Mouse (Mus musculus): ENCODE data around the gene Ccn1. TPM values are rescaled to one million over a fixed set of nuclear protein-coding genes. Genes with fewer than 3 reads are reported as not detected.
A peak's percentile ranks its signal among the peaks of the same experiment; 100 is the strongest.

Ccn1 gene
- polyA plus RNA-seq, 1 experiment from 2014 or later: 42.6 TPM

DNA sequence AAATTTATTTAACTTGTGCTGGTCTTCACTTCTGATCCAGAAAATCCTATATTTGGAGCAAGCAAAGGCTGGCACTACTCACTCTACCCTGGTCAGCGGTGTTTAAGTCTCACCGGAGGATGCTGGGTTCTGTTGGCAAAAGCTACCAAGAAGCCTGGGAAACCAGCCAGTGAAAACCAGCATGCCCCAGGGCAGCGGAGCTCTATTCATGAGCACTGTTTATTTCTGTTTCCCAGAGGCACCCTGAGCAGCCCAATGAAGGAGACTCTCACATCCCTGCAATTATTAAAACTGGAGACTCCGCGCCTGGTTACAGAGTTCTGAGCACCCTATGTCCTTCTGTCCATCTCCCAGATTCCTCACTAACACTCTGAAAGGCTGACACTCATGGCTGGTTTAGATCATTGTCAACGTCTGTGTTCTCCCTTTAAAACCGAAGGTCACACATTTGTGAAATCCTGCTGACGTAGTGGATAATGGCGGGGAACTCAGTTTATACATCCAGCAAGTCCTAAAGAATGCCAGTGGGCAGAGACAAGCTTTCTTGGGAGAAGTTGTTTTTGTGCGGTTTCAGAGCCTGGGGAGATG, 31.7 kb upstream of the Ccn1 start:
- ATAC-seq (ENCODE audit: low read depth): peak; percentile 75
- H3K9ac ChIP-seq (ENCODE audit: low read depth, low read length): no peak overlapping the region
- H3K4me2 ChIP-seq (ENCODE audit: low read depth, low read length): peak overlapping the region; percentile 26; the same call in 1 of the 2 replicates
- H3K36me3 ChIP-seq (ENCODE audit: control insufficient read depth, insufficient read depth, low read length): no peaks in the 10 kb centered on the region
- H3K9me3 ChIP-seq (ENCODE audit: control insufficient read depth, low read length): no peaks in the 10 kb centered on the region
- H3K4me1 ChIP-seq (ENCODE audit: control insufficient read depth, insufficient read depth, low read length): peaks cover 12% of the 10 kb centered on the region
- 54% methylated on average over 10 of the region's 10 CpGs for WGBS
- no peaks in the 10 kb centered on the region for H3K27me3 ChIP-seq (replicated peaks; ENCODE audit: control insufficient read depth, insufficient read depth, low read length)
- peak overlapping the region; percentile 63 for H3K27ac ChIP-seq (replicated peaks; ENCODE audit: low read depth, low read length)
- peak; percentile 74 for DNase-seq (ENCODE audit: low spot score)
- no peak overlapping the region for H3K4me3 ChIP-seq (ENCODE audit: low read depth, low read length)

DNA sequence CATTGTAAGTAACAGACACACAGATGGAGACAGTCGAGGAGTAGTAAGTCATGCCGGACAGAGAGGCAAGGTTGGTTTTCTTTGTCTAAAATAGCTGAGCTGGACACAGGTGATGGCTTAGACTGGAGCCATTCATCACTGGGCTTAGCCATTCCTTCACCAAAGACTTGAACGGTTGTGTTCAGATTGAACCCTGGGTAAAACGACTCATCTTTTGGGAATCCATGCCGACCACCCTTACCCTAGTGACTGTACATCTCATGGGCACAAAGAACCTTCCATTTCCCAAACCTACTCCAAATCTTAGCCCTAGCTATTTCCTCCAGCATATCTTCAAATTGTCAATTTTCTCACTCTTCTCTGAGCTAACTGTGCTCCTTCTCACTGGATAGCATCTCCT, 30.9 kb upstream of the Ccn1 start:
- Histone ChIP-seq H3K9me3 (ENCODE audit: control insufficient read depth, low read length) (no peaks in the 10 kb centered on the region), H3K36me3 (ENCODE audit: control insufficient read depth, insufficient read depth, low read length) (no peaks in the 10 kb centered on the region)

DNA sequence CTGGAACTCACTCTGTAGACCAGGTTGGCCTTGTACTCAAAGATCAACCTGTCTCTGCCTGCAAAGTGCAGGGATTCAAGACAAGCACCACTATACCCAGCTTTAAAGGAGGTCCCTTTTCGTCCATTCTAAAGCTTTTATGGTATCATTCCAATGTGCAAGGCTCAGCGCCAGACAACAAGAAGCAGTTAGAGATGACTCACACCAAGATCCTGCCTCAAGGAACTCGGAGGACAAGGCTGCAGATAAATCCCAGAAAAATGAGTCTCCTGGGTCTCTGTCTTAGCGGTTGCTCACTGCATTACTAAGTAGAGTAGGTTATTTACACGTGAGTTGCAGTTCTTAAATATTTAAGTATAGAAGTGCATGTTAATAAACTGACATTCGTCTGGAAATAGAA, 26.4 kb upstream of the Ccn1 start:
- Histone ChIP-seq H3K27ac (replicated peaks; ENCODE audit: low read depth, low read length) (no peak overlapping the region), H3K36me3 (ENCODE audit: control insufficient read depth, insufficient read depth, low read length) (no peaks in the 10 kb centered on the region), H3K4me3 (ENCODE audit: low read depth, low read length) (no peak overlapping the region), H3K4me2 (ENCODE audit: low read depth, low read length) (no peak overlapping the region), H3K9me3 (ENCODE audit: control insufficient read depth, low read length) (no peaks in the 10 kb centered on the region), H3K27me3 (replicated peaks; ENCODE audit: control insufficient read depth, insufficient read depth, low read length) (no peaks in the 10 kb centered on the region), H3K9ac (ENCODE audit: low read depth, low read length) (no peak overlapping the region), H3K4me1 (ENCODE audit: control insufficient read depth, insufficient read depth, low read length) (no peaks in the 10 kb centered on the region)
- no peak for DNase-seq (ENCODE audit: low spot score)
- no peak for ATAC-seq (ENCODE audit: low read depth)
- WGBS: 82% methylated on average over 6 of the region's 6 CpGs

More for the DNA sequence above, 30.9 kb upstream of the Ccn1 start:
- no peak overlapping the region for H3K9ac ChIP-seq (ENCODE audit: low read depth, low read length)
- 0 out of 2 replicates have a peak overlapping the region, but pooled peaks have one; percentile 63 for H3K27ac ChIP-seq (replicated peaks; ENCODE audit: low read depth, low read length)
- ATAC-seq (ENCODE audit: low read depth): no peak
- WGBS: 94% methylated on average over 5 of the region's 5 CpGs
- peaks cover 12% of the 10 kb centered on the region for H3K4me1 ChIP-seq (ENCODE audit: control insufficient read depth, insufficient read depth, low read length)
- H3K4me3 ChIP-seq (ENCODE audit: low read depth, low read length): no peak overlapping the region
- DNase-seq (ENCODE audit: low spot score): no peak
- H3K27me3 ChIP-seq (replicated peaks; ENCODE audit: control insufficient read depth, insufficient read depth, low read length): no peaks in the 10 kb centered on the region
- no peak overlapping the region for H3K4me2 ChIP-seq (ENCODE audit: low read depth, low read length)

DNA sequence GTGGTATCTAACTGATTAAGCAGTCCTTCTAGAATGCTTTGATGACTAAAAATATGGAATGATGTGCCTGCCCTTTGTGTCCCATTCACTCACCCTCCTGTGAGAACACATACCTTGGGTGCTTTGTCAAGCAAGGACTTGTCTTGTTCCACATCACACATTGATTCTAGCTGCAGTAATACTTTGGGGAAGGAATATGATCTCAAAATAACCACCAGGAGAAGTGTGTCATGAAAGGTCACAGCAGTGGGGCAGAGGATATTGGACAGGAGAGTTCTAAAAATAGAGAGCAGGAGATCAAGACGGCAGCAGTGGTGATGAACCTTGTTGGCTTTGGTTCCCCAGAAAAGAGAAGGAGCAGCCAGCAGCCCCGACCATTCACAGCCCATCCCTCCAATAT, 25.0 kb upstream of the Ccn1 start:
- 38% methylated on average over 2 of the region's 2 CpGs for WGBS
- Histone ChIP-seq H3K4me3 (ENCODE audit: low read depth, low read length) (no peak overlapping the region), H3K36me3 (ENCODE audit: control insufficient read depth, insufficient read depth, low read length) (no peaks in the 10 kb centered on the region), H3K9ac (ENCODE audit: low read depth, low read length) (no peak overlapping the region), H3K27me3 (replicated peaks; ENCODE audit: control insufficient read depth, insufficient read depth, low read length) (no peaks in the 10 kb centered on the region), H3K27ac (replicated peaks; ENCODE audit: low read depth, low read length) (no peak overlapping the region), H3K4me2 (ENCODE audit: low read depth, low read length) (no peak overlapping the region), H3K9me3 (ENCODE audit: control insufficient read depth, low read length) (no peaks in the 10 kb centered on the region), H3K4me1 (ENCODE audit: control insufficient read depth, insufficient read depth, low read length) (no peaks in the 10 kb centered on the region)
- ATAC-seq (ENCODE audit: low read depth) (no peak), DNase-seq (ENCODE audit: low spot score) (no peak)

DNA sequence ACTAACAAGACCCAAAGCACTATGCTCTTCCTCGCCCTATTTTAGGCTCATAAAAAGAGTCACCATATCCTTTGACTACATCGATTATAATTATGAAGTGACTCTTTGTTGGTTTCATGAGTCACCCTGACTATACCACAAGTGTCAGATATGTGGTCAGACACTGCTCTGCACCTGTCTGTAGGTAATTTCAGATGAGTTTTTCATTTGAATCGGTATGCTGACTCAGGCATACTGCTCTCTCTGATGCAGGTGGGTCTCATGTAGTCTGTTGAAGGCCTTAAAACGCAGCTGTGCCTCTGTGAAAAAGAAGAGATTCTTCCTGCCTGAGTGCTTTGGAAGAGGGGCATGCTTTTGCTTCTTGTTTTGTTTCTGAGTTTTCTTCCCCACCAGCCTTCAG, 16.6 kb upstream of the Ccn1 start:
- Histone ChIP-seq H3K27ac (replicated peaks; ENCODE audit: low read depth, low read length) (no peak overlapping the region), H3K36me3 (ENCODE audit: control insufficient read depth, insufficient read depth, low read length) (no peaks in the 10 kb centered on the region), H3K27me3 (replicated peaks; ENCODE audit: control insufficient read depth, insufficient read depth, low read length) (no peaks in the 10 kb centered on the region), H3K9ac (ENCODE audit: low read depth, low read length) (no peak overlapping the region), H3K9me3 (ENCODE audit: control insufficient read depth, low read length) (no peaks in the 10 kb centered on the region), H3K4me3 (ENCODE audit: low read depth, low read length) (no peak overlapping the region), H3K4me2 (ENCODE audit: low read depth, low read length) (no peak overlapping the region), H3K4me1 (ENCODE audit: control insufficient read depth, insufficient read depth, low read length) (no peaks in the 10 kb centered on the region)
- 86% methylated on average over 4 of the region's 4 CpGs for WGBS
- no peak for ATAC-seq (ENCODE audit: low read depth)
- no peak for DNase-seq (ENCODE audit: low spot score)

DNA sequence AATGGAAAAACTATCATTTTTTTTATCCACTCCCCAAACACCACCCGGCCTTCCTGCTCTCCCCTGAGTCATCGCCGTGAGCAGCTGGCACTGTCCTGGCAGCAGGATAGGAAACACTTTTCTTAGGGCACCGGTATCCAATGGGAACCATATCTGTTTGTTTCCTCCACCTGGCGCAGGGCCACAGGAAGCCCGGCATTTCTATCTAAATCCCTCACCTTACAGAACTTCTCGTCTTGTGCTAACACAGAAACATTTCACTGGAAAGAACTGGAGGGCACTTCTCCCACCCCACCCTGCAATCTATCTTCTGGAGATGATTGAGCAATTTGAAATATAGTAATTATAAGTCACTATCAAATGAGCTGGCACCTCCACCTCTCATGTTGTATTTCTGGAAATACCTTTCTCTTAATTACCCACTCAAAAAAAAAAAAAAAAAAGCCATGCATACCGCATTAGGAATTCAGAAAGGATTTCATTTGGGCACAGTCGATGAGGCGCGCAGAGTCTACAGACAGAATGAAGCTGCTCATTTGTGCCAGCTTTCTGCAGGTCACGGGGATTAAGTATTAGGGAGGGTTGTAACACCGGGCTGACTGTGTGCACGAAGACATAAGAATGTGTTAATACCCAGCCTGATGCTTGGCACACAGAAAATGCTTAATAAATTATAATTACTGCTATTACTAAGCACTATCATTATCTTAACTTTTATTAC, 7.4 kb upstream of the Ccn1 start:
- H3K36me3 ChIP-seq (ENCODE audit: control insufficient read depth, insufficient read depth, low read length): no peaks in the 10 kb centered on the region; the same call in 1 of the 2 replicates
- H3K4me1 ChIP-seq (ENCODE audit: control insufficient read depth, insufficient read depth, low read length): peaks cover 19% of the 10 kb centered on the region
- ATAC-seq (ENCODE audit: low read depth) (no peak), DNase-seq (ENCODE audit: low spot score) (no peak)
- H3K27ac ChIP-seq (replicated peaks; ENCODE audit: low read depth, low read length): no peak overlapping the region
- H3K27me3 ChIP-seq (replicated peaks; ENCODE audit: control insufficient read depth, insufficient read depth, low read length): no peaks in the 10 kb centered on the region
- H3K4me2 ChIP-seq (ENCODE audit: low read depth, low read length): no peak overlapping the region
- no peak overlapping the region for H3K9ac ChIP-seq (ENCODE audit: low read depth, low read length)
- no peaks in the 10 kb centered on the region for H3K9me3 ChIP-seq (ENCODE audit: control insufficient read depth, low read length)
- H3K4me3 ChIP-seq (ENCODE audit: low read depth, low read length): no peak overlapping the region
- WGBS: 66% methylated on average over 14 of the region's 14 CpGs

DNA sequence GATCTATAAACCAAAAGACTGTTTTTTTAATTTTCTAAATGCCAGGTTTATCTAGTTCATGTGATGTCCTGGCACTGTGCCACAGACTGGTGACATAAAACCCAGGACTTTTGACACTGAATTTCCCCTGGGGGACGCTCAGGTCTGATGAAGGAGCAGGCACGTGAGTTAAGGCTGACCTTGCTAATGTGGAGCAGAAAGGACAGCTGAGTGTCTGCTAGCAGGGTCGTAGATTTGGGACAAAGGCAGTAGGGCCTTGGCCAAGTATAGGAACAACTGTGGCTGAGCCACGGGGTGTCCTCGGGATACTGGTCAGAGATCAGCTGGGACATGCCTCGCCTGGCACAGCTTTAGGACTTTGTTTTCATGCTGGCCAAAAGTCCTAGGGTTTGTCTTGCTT, 5.2 kb upstream of the Ccn1 start:
- H3K27ac ChIP-seq (replicated peaks; ENCODE audit: low read depth, low read length): no peak overlapping the region
- H3K27me3 ChIP-seq (replicated peaks; ENCODE audit: control insufficient read depth, insufficient read depth, low read length): no peaks in the 10 kb centered on the region
- no peak overlapping the region for H3K4me3 ChIP-seq (ENCODE audit: low read depth, low read length)
- H3K4me2 ChIP-seq (ENCODE audit: low read depth, low read length): no peak overlapping the region
- no peaks in the 10 kb centered on the region for H3K9me3 ChIP-seq (ENCODE audit: control insufficient read depth, low read length)
- no peak overlapping the region for H3K9ac ChIP-seq (ENCODE audit: low read depth, low read length)
- no peaks in the 10 kb centered on the region; the same call in 1 of the 2 replicates for H3K36me3 ChIP-seq (ENCODE audit: control insufficient read depth, insufficient read depth, low read length)
- H3K4me1 ChIP-seq (ENCODE audit: control insufficient read depth, insufficient read depth, low read length): peaks cover 29% of the 10 kb centered on the region
- DNase-seq (ENCODE audit: low spot score): no peak
- no peak for ATAC-seq (ENCODE audit: low read depth)
- 75% methylated on average over 6 of the region's 6 CpGs for WGBS

DNA sequence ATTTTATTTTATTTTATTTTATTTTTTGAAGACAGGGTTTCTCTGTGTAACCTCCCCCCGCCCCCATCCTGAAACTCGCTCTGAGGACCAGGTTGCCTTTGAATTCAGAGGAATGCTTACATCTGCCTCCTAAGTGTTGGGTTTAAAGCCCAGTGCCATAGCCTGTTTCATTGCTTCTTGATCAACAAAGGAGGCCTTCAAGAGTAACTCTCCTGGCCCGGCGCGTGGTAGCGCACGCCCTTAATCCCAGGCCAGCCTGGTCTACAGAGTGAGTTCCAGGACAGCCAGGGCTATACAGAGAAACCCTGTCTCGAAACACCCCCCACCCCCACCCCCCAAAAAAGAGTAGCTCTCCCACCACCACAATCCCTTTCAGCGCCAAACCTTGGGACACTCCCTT, 4.2 kb upstream of the Ccn1 start:
- no peak overlapping the region; the same call in 1 of the 2 replicates for H3K9ac ChIP-seq (ENCODE audit: low read depth, low read length)
- 51% methylated on average over 9 of the region's 9 CpGs for WGBS
- no peak for ATAC-seq (ENCODE audit: low read depth)
- no peaks in the 10 kb centered on the region for H3K9me3 ChIP-seq (ENCODE audit: control insufficient read depth, low read length)
- peak overlapping the region; percentile 84 for H3K4me2 ChIP-seq (ENCODE audit: low read depth, low read length)
- no peaks in the 10 kb centered on the region for H3K27me3 ChIP-seq (replicated peaks; ENCODE audit: control insufficient read depth, insufficient read depth, low read length)
- DNase-seq (ENCODE audit: low spot score): no peak
- H3K4me1 ChIP-seq (ENCODE audit: control insufficient read depth, insufficient read depth, low read length): peaks cover 29% of the 10 kb centered on the region
- H3K27ac ChIP-seq (replicated peaks; ENCODE audit: low read depth, low read length): no peak overlapping the region
- no peaks in the 10 kb centered on the region; the same call in 1 of the 2 replicates for H3K36me3 ChIP-seq (ENCODE audit: control insufficient read depth, insufficient read depth, low read length)
- peak overlapping the region; percentile 67; the same call in 1 of the 2 replicates for H3K4me3 ChIP-seq (ENCODE audit: low read depth, low read length)

Data from embryonic facial prominence, embryonic 14.5 days (tissue).